Mouse (Mus musculus) right cerebral cortex, postnatal 4 days (tissue): ENCODE results near the gene Mapk11.

Experiments used
- DNase-seq: peaks from one replicate; pipeline ENCODE4 v3.0.0-alpha.2; 2022

Mapk11 gene

GRCm38 (mm10) chr15:89098616-89099015 is 50.8 kb downstream of the Mapk11 start:
- DNase-seq = no peak

- no peak for DNase-seq
These were observed 52.0 kb downstream of the Mapk11 start for GRCm38 (mm10) chr15:89097450-89097849.
